Mouse (Mus musculus) liver, postnatal 0 days (tissue): ENCODE measurements around the gene Cul7. TPM values are rescaled to one million over a fixed set of nuclear protein-coding genes. Genes with fewer than 3 reads are reported as not detected.

ENCODE experiments used
- ATAC-seq: fragments of 200-750 bp; cut with Nextera tagmentation; 2 replicates; pipeline ENCODE4 v1.8.0; 2017; ENCODE audit warnings: mild to moderate bottlenecking, moderate library complexity
- DNase-seq: peaks from one replicate; pipeline ENCODE4 v3.0.0-alpha.2; 2016
- H3K27ac ChIP-seq: fragments of 300-500 bp; sonication (generic); 2 replicates; pipeline ENCODE4 v1.5.1; 2014; ENCODE audit warnings: antibody characterized with exemption, moderate library complexity, mild to moderate bottlenecking, low read depth
- H3K27me3 ChIP-seq: fragments of 300-500 bp; sonication (generic); 2 replicates; pipeline ENCODE4 v1.6.1; 2014; ENCODE audit warnings: low read length, control low read depth, mixed read lengths; ENCODE audit not compliant: insufficient read depth
- H3K36me3 ChIP-seq: fragments of 300-500 bp; sonication (generic); replicated peaks from 2 replicates; pipeline ENCODE4 v1.6.1; 2014; ENCODE audit warnings: mild to moderate bottlenecking, control low read depth, low read length, moderate library complexity, mixed read lengths; ENCODE audit not compliant: insufficient read depth
- H3K4me1 ChIP-seq: fragments of 300-500 bp; sonication (generic); 2 replicates; pipeline ENCODE4 v1.6.1; 2014; ENCODE audit warnings: antibody characterized with exemption, mild to moderate bottlenecking, control low read depth; ENCODE audit not compliant: insufficient read depth
- H3K4me2 ChIP-seq: fragments of 300-500 bp; sonication (generic); 2 replicates; pipeline ENCODE4 v1.6.1; 2014; ENCODE audit warnings: low read depth, mild to moderate bottlenecking, low read length, moderate library complexity, mixed read lengths
- H3K4me3 ChIP-seq: fragments of 300-500 bp; sonication (generic); 2 replicates; pipeline ENCODE4 v1.5.1; 2014; ENCODE audit warnings: low read depth, low read length
- H3K9ac ChIP-seq: fragments of 300-500 bp; sonication (generic); replicated peaks from 2 replicates; pipeline ENCODE4 v1.6.1; 2014; ENCODE audit warnings: mild to moderate bottlenecking, moderate library complexity
- H3K9me3 ChIP-seq: fragments of 300-500 bp; sonication (generic); 2 replicates; pipeline ENCODE4 v1.6.1; 2016; ENCODE audit warnings: mild to moderate bottlenecking, control low read depth, low read length, mixed read lengths
- CTCF ChIP-seq: sonication (generic); IDR thresholded peaks from 2 replicates; pipeline ENCODE4 v1.5.1; 2016; ENCODE audit warnings: antibody characterized with exemption, low read depth
- EP300 ChIP-seq: IDR thresholded peaks from 2 replicates; pipeline ENCODE4 v1.6.1; 2016; ENCODE audit warnings: antibody characterized with exemption, low read depth, mild to moderate bottlenecking
- WGBS: fragments of 180-500 bp; shearing (Covaris S2); extraction: QIAGEN DNeasy Blood & Tissue Kit; methylation state at CpG from one replicate; pipeline ENCODE4 v1.1.7; 2014; ENCODE audit not compliant: insufficient replicate concordance; 5-methylcytosine and 5-hydroxymethylcytosine counted together
- polyA plus RNA-seq: library from polyadenylated mRNA; unstranded; fragments of >200 nt; fragmentation: Nextera tagmentation; extraction: Ambion mirVana; gene quantifications from 2 replicates; pipeline ENCODE4 v1.2.1, GENCODE M21; 2015

Gene Cul7
- polyA plus RNA-seq, 1 experiment from 2014 or later = 6.2 TPM

DNA sequence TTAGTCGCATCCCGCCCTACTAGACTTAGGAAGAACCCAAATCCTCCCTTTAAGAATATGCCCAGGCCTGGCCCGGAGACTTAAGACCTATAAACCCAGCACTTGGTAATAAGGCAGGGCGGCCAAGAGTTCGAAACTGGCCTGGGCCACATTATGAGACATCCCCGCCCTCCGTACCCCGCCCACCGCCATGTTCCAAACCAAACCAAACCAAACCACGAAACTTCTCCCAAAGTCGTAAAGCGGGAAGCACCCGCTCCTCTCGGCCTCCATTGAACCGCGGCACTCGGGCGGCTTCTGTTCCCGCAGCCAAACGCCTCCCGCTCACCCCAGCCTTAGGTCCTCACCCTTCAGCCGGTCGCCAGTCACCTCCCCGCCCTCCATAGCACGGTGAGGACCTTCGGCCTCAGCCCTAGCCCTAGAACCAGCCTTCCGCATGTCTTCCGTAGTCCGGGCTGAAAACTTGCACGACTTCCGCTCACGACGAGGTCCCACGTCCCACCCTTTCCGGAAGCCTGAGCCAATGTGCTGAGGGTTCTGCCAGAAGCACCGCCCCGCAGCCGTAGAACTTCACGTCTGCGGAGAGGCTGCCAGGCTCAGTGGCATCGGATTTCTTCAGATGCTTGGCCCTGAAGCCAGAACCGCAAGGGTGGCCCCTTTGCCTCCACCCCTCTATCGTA, 23.9 kb downstream of the Cul7 start, which contains the start of gene Rrp36:
Gene Rrp36, minus strand, starts transcription at position 503 of the 680 bp plus-strand sequence.
- Histone ChIP-seq H3K4me3 (peak within 1 kb of the TSS; percentile 82), H3K36me3 (peaks cover 36% of the 10 kb centered on the region), H3K4me2 (peak within 1 kb of the TSS; percentile 93), H3K9ac (peak within 1 kb of the TSS; percentile 78), H3K4me1 (peaks cover 16% of the 10 kb centered on the region), H3K27ac (peak within 1 kb of the TSS; percentile 89), H3K9me3 (no peaks in the 10 kb centered on the region), H3K27me3 (no peaks in the 10 kb centered on the region)
- peak; percentile 94 for ATAC-seq
- no peak for TF ChIP-seq EP300
- no peak for TF ChIP-seq CTCF
- peak; percentile 92 for DNase-seq
- WGBS = under 1% methylated on average over 43 of the region's 43 CpGs

GRCm38 (mm10) chr17:46674530-46675283, 24.6 kb downstream of the Cul7 start:
- H3K27me3 ChIP-seq = no peaks in the 10 kb centered on the region
- 27% methylated on average over 15 of the region's 15 CpGs for WGBS
- peaks cover 23% of the 10 kb centered on the region for H3K4me1 ChIP-seq
- TF ChIP-seq EP300 = no peak
- TF ChIP-seq CTCF = no peak
- H3K27ac ChIP-seq = peak overlapping the region; percentile 89
- H3K36me3 ChIP-seq = peaks cover 31% of the 10 kb centered on the region
- H3K9ac ChIP-seq = peak overlapping the region; percentile 78
- DNase-seq (peak; percentile 51), ATAC-seq (peak; percentile 22)
- peak overlapping the region; percentile 82 for H3K4me3 ChIP-seq
- H3K4me2 ChIP-seq = peak overlapping the region; percentile 93
- H3K9me3 ChIP-seq = no peaks in the 10 kb centered on the region

GRCm38 (mm10) chr17:46678416-46678815, 28.3 kb downstream of the Cul7 start, which contains the start of gene Mea1:
Mea1 (plus strand) TSS chr17:46678793.
- DNase-seq = no peak
- Histone ChIP-seq H3K4me2 (peak within 1 kb of the TSS; percentile 93), H3K27ac (peak within 1 kb of the TSS; percentile 91; the same call in 1 of the 2 replicates), H3K4me3 (peak within 1 kb of the TSS; percentile 86), H3K9me3 (no peaks in the 10 kb centered on the region), H3K27me3 (no peaks in the 10 kb centered on the region), H3K4me1 (peaks cover 30% of the 10 kb centered on the region), H3K36me3 (peaks cover 27% of the 10 kb centered on the region), H3K9ac (peak within 1 kb of the TSS; percentile 81)
- no peak for ATAC-seq
- TF ChIP-seq CTCF = no peak
- TF ChIP-seq EP300 = no peak
- WGBS = 94% methylated on average over 7 of the region's 9 CpGs

GRCm38 (mm10) chr17:46678911-46679310, 28.8 kb downstream of the Cul7 start:
- H3K36me3 ChIP-seq = peaks cover 31% of the 10 kb centered on the region
- no peaks in the 10 kb centered on the region for H3K9me3 ChIP-seq
- H3K9ac ChIP-seq = no peak overlapping the region
- peaks cover 30% of the 10 kb centered on the region for H3K4me1 ChIP-seq
- no peak overlapping the region for H3K27ac ChIP-seq
- no peak for DNase-seq
- H3K27me3 ChIP-seq = no peaks in the 10 kb centered on the region
- ATAC-seq = no peak
- H3K4me2 ChIP-seq = peak overlapping the region; percentile 93
- 63% methylated on average over 9 of the region's 9 CpGs for WGBS
- no peak overlapping the region for H3K4me3 ChIP-seq
- TF ChIP-seq CTCF = no peak
- no peak for TF ChIP-seq EP300

- ATAC-seq (peak; percentile 18), DNase-seq (peak; percentile 75)
- H3K4me1 ChIP-seq = peaks cover 21% of the 10 kb centered on the region
- peak overlapping the region; percentile 81 for H3K9ac ChIP-seq
- H3K27me3 ChIP-seq = no peaks in the 10 kb centered on the region
- peak overlapping the region; percentile 93 for H3K4me2 ChIP-seq
- WGBS = under 1% methylated on average over 34 of the region's 34 CpGs
- peaks cover 39% of the 10 kb centered on the region for H3K36me3 ChIP-seq
- H3K4me3 ChIP-seq = peak overlapping the region; percentile 86
- peak overlapping the region; percentile 91 for H3K27ac ChIP-seq
- H3K9me3 ChIP-seq = no peaks in the 10 kb centered on the region
- TF ChIP-seq EP300 (no peak), CTCF (peak; percentile 36)
These were observed 30.0 kb downstream of the Cul7 start for GRCm38 (mm10) chr17:46679843-46680759.
